Mouse (Mus musculus): ENCODE measurements around the gene Bag5. TPM values are rescaled to one million over a fixed set of nuclear protein-coding genes. Genes with fewer than 3 reads are reported as not detected.
A peak's percentile ranks its signal among the peaks of the same experiment; 100 is the strongest.

Bag5 gene
- polyA plus RNA-seq (2015; fragmentation: Nextera tagmentation; extraction: Ambion mirVana), result 57.6 and 66.2 TPM in 2 replicates

DNA sequence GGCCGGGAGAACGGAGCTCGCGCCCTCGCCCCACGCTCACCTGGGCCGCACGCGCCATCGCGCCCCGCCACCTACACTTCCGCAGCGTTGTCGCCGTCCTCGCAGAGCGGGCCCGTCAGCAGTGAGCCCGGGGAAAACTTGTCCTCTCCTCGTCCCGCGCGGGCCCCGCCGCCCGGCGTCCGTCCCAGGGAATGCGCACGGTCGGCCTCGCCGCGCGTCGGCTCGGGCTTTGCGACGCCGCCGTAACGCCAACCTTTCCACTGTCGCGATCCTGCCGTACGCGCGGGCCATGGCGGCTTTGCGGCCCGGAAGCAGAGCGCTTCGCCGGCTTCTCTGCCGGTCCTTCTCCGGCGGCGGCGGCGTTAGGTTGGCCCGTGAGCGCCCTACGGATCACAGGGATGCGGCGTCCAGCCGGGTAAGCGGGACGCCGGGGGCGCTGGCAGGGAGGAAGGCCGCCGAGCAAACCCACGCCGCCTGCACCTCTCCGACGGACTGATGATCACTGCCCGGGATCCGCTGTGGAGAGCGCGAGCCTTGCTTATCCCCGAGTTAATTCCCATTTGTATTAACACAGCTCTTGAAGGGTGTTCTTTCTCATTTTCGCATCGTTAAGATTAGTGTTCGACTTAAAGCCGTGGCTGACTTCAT is at the start of gene Bag5, which contains the start of gene Apopt1:
Gene Bag5 (minus strand): TSS at position 254 of the 648 bp plus-strand sequence.
Gene Apopt1 (plus strand): TSS at position 258 of the 648 bp plus-strand sequence.
- peak within 1 kb of the TSS; percentile 91 for H3K4me2 ChIP-seq
- peak within 1 kb of the TSS; percentile 98 for H3K9ac ChIP-seq
- peak; percentile 96 for ATAC-seq (ENCODE audit: low read depth)
- peaks cover 31% of the 10 kb centered on the region for H3K4me1 ChIP-seq (replicated peaks)
- peak within 1 kb of the TSS; percentile 99 for H3K4me3 ChIP-seq
- WGBS, result 1% methylated on average over 83 of the region's 86 CpGs
- H3K27ac ChIP-seq (replicated peaks), result peak within 1 kb of the TSS; percentile 80
- no peaks in the 10 kb centered on the region for H3K27me3 ChIP-seq
- H3K9me3 ChIP-seq, result no peaks in the 10 kb centered on the region
- H3K36me3 ChIP-seq, result peaks cover 47% of the 10 kb centered on the region

DNA sequence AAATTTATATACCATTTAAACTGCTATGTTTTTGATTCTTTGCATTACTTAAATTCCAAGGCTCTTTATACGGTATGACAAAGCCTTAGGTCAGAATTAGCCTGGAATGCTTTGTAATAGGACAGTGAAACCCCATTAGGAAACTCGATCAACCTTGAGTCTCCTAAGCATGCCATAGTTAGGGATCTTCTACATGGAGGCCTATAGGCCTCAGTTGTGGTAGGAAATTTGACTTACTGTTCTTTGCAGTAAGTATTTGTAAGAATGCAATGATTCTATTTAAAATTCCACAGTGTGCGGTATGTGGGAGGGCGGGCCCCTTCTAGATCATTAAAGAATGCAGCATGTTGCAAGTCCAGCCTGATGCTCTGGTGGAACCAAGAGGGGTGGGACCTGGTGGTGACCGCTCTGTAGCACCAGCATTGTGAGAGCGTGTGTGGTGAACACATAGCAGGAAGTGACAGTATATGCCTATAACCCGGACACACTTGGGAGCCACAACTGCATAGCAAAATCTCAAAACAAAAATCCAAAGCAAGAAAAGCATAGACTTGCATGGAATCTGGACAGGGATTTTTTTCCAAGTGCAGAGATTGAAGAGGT is 47.4 kb upstream of the Bag5 start:
- peaks cover 66% of the 10 kb centered on the region for H3K4me1 ChIP-seq (replicated peaks)
- peaks cover 16% of the 10 kb centered on the region for H3K36me3 ChIP-seq
- whole genome bisulfite sequencing, result 78% methylated on average over 7 of the region's 7 CpGs

DNA sequence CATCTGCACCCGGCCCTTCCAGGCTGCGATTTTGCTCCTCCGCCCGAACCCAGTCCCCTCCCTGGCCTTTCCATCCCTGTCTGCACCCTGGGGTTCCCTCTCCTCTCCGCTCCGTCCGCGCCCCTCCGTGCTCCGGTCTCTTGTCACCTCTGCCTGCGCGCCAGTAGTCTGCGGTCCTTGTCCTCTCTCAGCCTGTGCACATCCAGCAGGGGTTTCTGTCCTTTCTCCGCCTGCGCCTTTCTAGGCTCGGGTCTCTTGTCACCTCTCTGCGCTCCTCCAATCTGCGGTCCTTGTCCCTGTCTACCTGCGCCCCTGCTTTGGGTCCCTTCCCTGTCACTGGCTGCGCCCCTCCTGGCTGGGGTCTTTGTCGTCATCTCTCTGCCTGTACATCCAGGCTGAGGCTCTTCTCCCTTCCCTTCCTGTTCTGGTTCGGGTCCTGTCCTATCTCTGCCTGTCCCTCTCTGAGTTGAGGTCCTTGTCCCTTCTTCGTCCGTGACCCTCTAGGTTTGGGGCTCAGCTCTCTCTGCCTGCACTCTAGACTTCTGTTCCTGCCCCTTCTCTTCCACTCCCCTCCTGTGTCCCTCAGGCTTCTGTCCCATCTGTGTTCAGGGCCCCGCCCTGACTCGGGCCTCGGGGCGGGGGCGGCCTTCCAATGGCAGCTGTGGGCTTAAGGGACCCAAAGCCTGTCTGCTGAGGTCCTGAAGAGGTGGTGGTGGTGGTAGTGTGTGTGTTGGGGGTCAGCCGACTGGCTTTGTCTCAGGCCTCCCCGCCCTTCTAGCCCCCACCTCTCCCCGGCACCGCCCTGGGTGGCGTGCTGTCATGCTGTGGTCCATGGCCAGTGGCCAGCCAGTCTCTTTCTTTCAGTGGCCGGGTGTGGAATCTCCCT is 46.4 kb upstream of the Bag5 start:
- H3K27ac ChIP-seq (replicated peaks), result peak overlapping the region; percentile 98
- peaks cover 16% of the 10 kb centered on the region for H3K36me3 ChIP-seq
- under 1% methylated on average over 35 of the region's 35 CpGs for WGBS
- H3K9ac ChIP-seq, result peak overlapping the region; percentile 99
- peak; percentile 74 for ATAC-seq (ENCODE audit: low read depth)
- peaks cover 59% of the 10 kb centered on the region for H3K4me1 ChIP-seq (replicated peaks)
- H3K4me3 ChIP-seq, result peak overlapping the region; percentile 96
- H3K9me3 ChIP-seq, result no peaks in the 10 kb centered on the region
- no peaks in the 10 kb centered on the region for H3K27me3 ChIP-seq
- H3K4me2 ChIP-seq, result peak overlapping the region; percentile 98

More for the DNA sequence above, 47.4 kb upstream of the Bag5 start:
- H3K4me2 ChIP-seq, result peak overlapping the region; percentile 98
- ATAC-seq (ENCODE audit: low read depth), result no peak
- peak overlapping the region; percentile 99 for H3K9ac ChIP-seq
- peak overlapping the region; percentile 96 for H3K4me3 ChIP-seq
- H3K9me3 ChIP-seq, result no peaks in the 10 kb centered on the region
- peak overlapping the region; percentile 18; the same call in 1 of the 2 replicates for H3K27ac ChIP-seq (replicated peaks)
- no peaks in the 10 kb centered on the region for H3K27me3 ChIP-seq

DNA sequence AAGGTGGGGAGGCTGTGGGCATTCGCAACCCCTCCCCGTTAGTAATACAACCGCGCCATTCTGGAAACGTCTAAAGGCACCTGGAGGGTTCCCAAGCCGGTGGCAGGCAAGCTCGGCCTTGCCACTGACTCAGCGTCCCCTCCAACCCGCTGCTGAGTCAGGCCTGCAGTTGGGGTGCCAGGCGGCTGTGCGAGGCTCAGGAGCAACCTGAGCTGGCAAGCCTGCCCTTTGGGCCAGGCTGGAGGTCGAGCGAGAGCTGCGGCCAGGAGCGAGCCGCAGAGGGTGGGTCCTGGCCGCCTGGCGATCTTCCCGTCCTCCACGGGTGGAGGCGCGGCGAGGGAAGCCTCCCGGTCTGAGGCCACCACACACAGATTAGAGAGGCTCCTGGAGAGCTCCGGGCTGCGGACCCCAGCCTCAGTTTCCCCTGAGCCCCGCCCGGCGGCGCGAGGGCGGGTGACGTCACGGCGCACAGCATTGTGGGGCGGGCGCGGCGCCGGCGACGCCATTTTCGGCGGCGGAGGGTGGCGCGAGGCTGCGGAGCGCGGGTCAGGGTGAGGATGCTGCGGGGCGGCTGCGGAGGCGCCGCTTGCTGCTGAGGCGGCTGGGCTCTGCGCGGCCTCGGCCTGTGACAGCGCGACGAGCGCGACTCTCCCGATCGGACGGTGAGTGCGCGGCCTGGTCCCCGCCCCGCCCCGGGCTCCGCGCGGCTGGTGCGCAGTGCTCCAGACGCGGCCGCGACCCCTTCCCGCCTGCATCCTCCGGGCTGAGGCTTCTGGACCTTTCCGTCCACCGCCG is 45.5 kb upstream of the Bag5 start, which contains the start of gene Klc1:
Gene Klc1 (plus strand): TSS at position 469 of the 795 bp plus-strand sequence.
- Histone ChIP-seq H3K9ac (peak within 1 kb of the TSS; percentile 99), H3K9me3 (no peaks in the 10 kb centered on the region), H3K4me1 (replicated peaks) (peaks cover 53% of the 10 kb centered on the region), H3K36me3 (peaks cover 11% of the 10 kb centered on the region; the same call in 1 of the 2 replicates), H3K4me3 (peak within 1 kb of the TSS; percentile 96), H3K27me3 (no peaks in the 10 kb centered on the region), H3K27ac (replicated peaks) (peak within 1 kb of the TSS; percentile 98), H3K4me2 (peak within 1 kb of the TSS; percentile 98)
- ATAC-seq (ENCODE audit: low read depth), result peak; percentile 88
- under 1% methylated on average over 80 of the region's 85 CpGs for WGBS

DNA sequence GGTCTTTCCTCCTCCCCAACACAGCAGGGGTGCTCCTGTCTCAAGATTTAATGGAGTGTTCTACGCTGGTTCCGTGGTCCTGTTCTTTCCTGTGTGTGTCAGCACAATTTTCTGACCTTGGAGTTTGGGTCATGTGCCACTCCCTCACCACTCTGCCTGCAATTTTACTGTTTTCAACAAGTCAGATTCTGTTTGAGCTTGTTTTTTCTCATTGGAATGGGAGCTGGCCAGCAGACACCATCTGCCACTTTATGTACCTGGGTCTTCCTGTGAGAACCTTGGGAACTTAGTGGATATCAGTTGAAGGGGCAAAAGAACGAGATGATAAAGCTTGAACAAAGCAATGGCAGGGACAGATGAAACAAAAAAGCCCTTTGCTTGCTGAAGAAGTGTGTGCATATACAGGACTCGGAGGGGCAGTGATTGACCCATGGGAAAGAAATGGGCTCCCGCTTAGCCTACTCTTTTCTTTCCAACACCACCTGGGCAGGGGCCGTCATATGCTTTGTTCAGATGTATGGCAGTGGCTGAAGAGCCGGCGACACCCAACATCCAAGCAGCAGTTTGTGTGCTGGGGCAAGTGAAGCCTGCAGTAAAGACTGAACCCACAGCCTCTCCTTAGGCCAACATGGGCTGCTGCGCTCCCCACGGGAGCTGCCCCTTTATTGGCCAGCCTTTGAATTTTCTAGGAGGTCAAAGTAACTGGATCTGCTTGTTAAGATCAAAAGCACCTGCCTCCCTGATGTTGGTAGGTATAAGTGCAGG is 44.7 kb upstream of the Bag5 start:
- peaks cover 45% of the 10 kb centered on the region for H3K4me1 ChIP-seq (replicated peaks)
- WGBS, result 35% methylated on average over 10 of the region's 10 CpGs

DNA sequence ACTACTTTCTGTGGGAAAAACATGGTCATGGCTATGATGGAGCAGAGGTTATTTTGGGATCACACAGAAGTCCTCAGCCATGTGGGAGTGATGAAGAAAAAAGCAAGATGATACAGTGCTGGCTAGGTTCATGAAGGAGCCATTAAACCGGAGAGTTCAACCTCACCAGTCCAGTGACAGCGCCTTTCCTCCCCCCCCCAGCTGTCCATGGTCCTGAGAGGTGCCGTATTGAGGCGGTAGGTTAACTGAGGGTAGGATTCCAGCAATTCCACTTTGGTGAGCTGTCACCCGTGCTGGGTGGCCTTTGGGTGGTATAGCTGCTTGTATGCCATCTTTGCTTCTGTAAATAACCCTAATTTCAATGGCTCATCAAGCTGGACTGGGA is 43.6 kb upstream of the Bag5 start:
- no peak overlapping the region for H3K27ac ChIP-seq (replicated peaks)
- peaks cover 35% of the 10 kb centered on the region for H3K4me1 ChIP-seq (replicated peaks)
- WGBS, result 61% methylated on average over 5 of the region's 5 CpGs
- no peak overlapping the region for H3K4me2 ChIP-seq
- H3K27me3 ChIP-seq, result no peaks in the 10 kb centered on the region
- no peak overlapping the region for H3K4me3 ChIP-seq
- no peak for ATAC-seq (ENCODE audit: low read depth)
- no peaks in the 10 kb centered on the region for H3K36me3 ChIP-seq
- no peak overlapping the region for H3K9ac ChIP-seq
- no peaks in the 10 kb centered on the region for H3K9me3 ChIP-seq

More for the DNA sequence above, 44.7 kb upstream of the Bag5 start:
- Histone ChIP-seq H3K27ac (replicated peaks) (peak overlapping the region; percentile 98), H3K9me3 (no peaks in the 10 kb centered on the region), H3K9ac (peak overlapping the region; percentile 99), H3K4me2 (peak overlapping the region; percentile 98), H3K36me3 (peaks cover 2% of the 10 kb centered on the region; the same call in 1 of the 2 replicates), H3K4me3 (peak overlapping the region; percentile 96), H3K27me3 (no peaks in the 10 kb centered on the region)
- 0 out of 2 replicates have a peak, but pooled peaks have one; percentile 5 for ATAC-seq (ENCODE audit: low read depth)

DNA sequence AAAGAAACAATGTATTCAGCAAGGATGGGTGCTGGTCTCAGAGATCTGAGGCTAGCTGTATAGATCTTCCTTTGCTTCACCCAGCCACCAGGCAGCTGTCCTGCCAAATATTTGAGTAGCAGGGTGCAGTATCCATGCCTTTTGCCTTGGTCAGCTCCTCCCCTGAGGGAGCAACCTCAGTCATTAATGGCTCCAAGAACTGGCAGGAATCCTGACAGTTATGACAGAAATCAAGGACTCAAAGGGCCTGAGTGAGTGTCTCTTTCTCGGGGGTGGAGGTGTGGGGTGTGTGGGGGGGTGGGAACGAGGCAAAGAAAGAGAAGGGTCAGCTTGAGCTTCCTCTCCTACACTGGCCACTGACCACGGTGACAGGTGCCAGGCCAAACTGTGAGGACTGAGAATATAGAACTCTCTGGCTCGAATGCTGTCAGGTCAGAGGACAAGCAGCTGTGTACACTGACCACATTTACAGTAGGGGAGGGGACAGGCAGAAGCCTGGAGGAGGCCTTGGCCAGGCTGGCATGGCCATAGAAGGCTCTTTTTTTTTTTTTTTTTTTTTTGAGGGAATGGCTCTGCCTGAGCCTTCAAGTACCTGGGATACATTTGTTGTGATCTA is 43.1 kb upstream of the Bag5 start:
- H3K36me3 ChIP-seq, result no peaks in the 10 kb centered on the region
- no peaks in the 10 kb centered on the region for H3K27me3 ChIP-seq
- no peak overlapping the region for H3K9ac ChIP-seq
- WGBS, result 62% methylated on average over 4 of the region's 4 CpGs
- no peaks in the 10 kb centered on the region for H3K9me3 ChIP-seq
- no peak overlapping the region for H3K4me2 ChIP-seq
- H3K27ac ChIP-seq (replicated peaks), result no peak overlapping the region
- peaks cover 30% of the 10 kb centered on the region for H3K4me1 ChIP-seq (replicated peaks)
- no peak for ATAC-seq (ENCODE audit: low read depth)
- H3K4me3 ChIP-seq, result no peak overlapping the region

DNA sequence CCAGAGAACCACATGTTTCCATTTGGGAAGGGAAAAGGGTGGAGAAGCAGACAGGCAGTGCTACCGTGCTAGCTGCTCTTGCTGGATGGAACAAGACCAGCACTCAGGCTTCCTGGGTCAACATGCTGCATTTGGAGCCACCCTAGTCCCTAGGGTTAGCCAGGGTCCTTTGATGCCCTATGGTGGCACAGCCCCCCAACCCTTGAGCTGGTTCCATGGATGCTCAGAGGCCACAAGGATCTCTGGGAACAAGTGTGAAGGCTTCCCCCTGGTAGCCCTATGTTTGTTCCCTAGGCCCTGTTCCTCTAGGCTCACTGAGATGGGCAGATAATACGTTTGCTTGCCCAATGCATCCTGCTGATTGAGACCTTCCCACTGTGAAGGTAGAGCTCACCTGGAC is 42.2 kb upstream of the Bag5 start:
- Histone ChIP-seq H3K4me3 (no peak overlapping the region), H3K9ac (no peak overlapping the region), H3K27ac (replicated peaks) (no peak overlapping the region), H3K9me3 (no peaks in the 10 kb centered on the region), H3K4me1 (replicated peaks) (peaks cover 20% of the 10 kb centered on the region), H3K36me3 (no peaks in the 10 kb centered on the region), H3K27me3 (no peaks in the 10 kb centered on the region), H3K4me2 (no peak overlapping the region)
- 70% methylated on average over 2 of the region's 2 CpGs for WGBS
- ATAC-seq (ENCODE audit: low read depth), result no peak

DNA sequence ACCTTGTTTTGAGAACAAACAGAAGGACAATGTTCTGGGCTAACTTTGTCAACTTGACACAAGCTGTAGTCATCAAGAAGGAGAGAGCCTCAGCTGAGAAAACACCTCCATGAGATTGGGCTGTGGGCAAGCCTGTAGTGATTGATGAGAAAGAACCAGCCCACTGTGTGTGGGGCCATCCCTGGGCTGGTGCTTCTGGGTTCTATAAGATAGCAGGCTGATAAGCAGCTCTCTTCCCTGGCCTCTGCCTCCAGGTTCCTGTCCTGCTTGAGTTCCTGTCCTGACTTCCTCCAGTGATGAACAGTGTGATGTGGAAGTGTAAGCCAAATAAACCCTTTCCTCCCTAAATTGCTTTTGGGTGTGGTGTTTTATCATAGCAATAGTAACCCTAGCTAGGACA is 41.7 kb upstream of the Bag5 start:
- no peak for ATAC-seq (ENCODE audit: low read depth)
- Histone ChIP-seq H3K4me2 (no peak overlapping the region), H3K27me3 (no peaks in the 10 kb centered on the region), H3K9ac (no peak overlapping the region), H3K9me3 (no peaks in the 10 kb centered on the region), H3K27ac (replicated peaks) (no peak overlapping the region), H3K4me3 (no peak overlapping the region), H3K36me3 (no peaks in the 10 kb centered on the region), H3K4me1 (replicated peaks) (peaks cover 15% of the 10 kb centered on the region)

DNA sequence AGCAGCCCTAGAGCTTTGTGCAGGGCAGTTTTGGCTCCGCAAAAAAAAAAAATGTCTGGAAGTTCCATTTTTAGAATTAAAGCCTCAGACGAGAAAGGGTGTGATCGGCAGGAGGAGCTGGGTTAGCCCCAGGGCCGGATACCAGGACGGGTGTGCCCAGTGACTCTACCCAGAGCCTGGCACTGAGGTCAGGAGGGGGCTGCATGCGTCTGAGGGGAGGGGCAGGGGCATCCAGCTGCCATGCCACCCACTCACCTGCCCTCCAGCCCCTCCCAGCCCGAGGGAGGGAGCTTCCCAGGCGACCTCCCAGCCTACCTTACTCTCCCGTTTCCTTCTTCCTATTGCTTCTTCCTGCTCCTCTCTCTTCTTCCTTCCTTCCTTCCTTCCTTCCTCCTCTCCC is 40.3 kb upstream of the Bag5 start:
- WGBS, result 72% methylated on average over 9 of the region's 9 CpGs
- ATAC-seq (ENCODE audit: low read depth), result no peak
- Histone ChIP-seq H3K4me2 (no peak overlapping the region), H3K27ac (replicated peaks) (no peak overlapping the region), H3K4me1 (replicated peaks) (peaks cover 12% of the 10 kb centered on the region), H3K27me3 (no peaks in the 10 kb centered on the region), H3K9me3 (no peaks in the 10 kb centered on the region), H3K4me3 (no peak overlapping the region), H3K36me3 (no peaks in the 10 kb centered on the region), H3K9ac (no peak overlapping the region)
